ENCODE assay signal across 13 mouse cellular contexts in genomic region chr4:107774868-107775267, GRCm38 (mm10).
"Had no signal": no experiment of that assay in that cellular context is flagged by ENCODE, and none has a peak within 500 bp of the region (broad histone marks: within the 10 kb centered on the region; RNA-seq: fewer than 3 reads in every experiment).

No protein-coding gene starts in this region.

- DNase-seq: kidney, adult 8-10 months; kidney, postnatal 25 days; lung, adult 2 months; lung, postnatal 36 days; right cerebral cortex, adult 18-20 months; right cerebral cortex, postnatal 25 days; thymus, postnatal 4 days had no signal

- H3K9me3 ChIP-seq: limb, embryonic 10.5 days had no signal

- H3K4me3 ChIP-seq: left cerebral cortex, adult 2 months; limb, embryonic 10.5 days had no signal

- H3K36me3 ChIP-seq: limb, embryonic 10.5 days had no signal

- H3K27ac ChIP-seq: left cerebral cortex, adult 2 months; liver, embryonic 14.5 days; stomach, postnatal 0 days had no signal

- H3K9ac ChIP-seq: liver, embryonic 14.5 days had no signal

- ATAC-seq: intestine, embryonic 16.5 days; lung, postnatal 0 days had no signal
